Mouse (Mus musculus) thymus, postnatal 4 days (tissue): ENCODE results near the gene E2f6.

Experiments
- DNase-seq: peaks from one replicate; pipeline ENCODE4 v3.0.0; 2021

E2f6 gene

DNA sequence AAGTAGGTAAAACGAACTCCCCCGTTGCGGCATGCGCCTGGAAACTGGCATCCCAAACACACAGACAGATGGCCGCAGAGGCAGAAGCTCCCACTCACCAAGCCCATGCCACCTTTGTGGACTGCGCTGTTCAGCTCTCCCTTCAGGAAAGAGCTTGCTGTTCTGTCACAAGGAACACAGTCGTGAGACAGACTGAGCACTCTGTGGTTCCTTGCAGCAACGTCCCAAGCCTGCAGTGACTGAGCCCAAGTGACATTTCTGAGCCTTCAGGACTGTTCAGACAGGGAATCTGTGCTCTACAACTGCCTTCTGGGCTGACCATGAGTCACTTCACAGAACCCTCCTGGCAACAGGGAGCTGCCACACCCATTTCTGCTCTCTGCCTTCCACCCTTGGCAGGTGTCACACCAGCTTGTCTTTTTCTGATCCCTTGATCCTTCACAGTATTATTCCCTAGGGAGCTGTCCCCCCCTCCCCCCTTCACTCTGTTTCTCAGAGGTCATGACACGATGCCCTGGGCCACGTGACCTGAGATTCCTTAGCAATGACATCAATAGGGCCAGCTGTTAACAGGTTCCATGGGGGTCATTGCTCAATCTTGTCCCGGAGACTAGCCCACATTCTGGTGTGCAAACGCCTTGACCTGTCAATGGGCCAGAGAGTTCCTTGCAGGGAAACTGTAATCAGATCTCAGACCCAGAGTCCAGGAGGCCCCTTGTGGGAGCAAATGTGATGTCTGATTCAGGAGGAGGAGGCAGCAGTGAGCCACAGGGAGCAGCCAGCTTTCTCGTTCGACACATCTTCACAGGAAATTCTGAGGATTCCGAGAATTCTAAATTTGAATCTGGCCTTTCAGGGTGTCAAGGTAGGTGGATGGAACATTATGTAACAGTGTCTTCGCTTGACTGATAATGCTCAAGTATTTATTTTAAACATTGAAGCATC is 39.9 kb downstream of the E2f6 start:
- no peak for DNase-seq

DNA sequence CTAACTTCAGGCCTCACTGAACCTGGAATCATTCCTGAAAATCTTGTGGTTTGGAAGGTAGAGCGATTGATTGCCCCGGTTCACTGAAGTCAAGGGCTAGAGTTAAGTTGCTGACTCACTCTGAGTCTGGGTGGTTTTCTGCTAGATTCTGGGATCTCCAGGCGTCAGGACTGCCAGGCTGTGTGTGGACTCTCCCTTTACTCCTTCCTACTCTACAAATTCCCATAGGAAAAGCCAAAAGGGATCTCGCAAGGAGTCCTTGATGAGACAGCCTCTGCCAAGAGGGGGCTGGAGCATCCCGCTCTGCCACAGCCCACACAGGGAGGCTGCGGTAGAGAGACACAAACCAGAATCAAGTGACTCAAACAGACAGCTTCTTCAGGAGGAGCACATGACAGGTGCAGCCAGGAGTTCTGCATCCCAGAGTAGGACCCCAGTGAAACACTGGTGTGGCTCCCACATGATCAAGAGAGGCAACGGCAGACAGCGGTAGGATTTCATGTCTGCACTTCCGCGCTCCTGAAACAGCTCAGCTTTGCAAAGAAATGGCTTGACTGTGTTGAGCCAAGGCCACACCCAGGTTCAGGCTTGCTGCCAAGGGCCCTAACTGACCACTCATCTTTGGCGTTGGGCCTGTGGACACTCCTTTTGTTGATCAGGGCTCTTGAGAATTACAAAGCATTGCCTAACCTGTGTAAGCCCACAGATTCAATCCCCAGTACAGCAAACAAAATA is 42.8 kb downstream of the E2f6 start:
- no peak for DNase-seq

DNA sequence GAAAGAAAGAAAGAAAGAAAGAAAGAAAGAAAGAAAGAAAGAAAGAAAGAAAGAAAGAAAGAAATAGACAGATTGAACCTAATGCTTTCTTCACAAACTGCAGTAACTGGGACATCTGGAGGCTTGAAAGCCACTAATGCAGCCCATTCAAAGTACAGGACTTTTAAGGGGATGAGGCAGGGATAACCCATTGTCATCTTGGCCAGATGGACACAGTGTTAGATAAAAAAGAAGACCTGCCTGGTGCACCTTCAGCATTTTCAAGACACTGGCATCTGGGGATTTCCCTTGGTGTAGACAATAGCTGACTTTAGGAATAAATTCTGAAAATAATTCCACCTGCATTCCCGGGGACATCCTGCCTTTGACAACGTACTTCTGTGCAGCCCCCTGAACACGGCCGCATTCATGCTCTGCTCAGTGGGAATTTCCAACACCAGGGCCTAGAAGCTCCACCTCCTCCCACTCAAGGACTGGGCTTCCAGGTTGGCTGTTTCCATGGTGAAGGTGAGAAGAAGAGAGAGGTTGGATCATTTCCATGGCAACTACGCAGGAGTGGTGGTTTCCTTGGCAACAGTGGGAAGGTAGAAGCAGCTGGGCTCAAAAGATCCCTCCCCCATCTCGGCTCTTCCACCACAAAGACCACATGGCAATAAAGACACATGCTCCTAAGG is 45.0 kb downstream of the E2f6 start:
- no peak for DNase-seq

DNA sequence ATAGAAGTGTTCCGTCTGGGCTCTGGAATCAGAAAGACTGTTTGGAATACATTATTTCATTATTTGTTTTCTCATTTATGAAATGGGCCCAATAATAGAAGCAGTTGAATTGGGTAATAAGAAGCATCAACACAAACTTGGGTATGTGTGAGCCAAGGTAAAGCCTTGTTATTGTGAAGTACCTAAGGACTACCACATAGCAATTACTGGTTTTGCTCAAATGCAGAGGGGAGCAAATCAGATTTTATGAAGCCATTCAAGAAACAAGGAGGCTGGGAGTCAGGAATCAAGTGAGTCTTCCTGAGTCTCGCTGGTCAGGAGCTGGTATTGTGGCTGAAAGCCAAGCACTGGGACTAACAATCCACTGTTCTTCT is 45.5 kb downstream of the E2f6 start:
- DNase-seq = no peak

DNA sequence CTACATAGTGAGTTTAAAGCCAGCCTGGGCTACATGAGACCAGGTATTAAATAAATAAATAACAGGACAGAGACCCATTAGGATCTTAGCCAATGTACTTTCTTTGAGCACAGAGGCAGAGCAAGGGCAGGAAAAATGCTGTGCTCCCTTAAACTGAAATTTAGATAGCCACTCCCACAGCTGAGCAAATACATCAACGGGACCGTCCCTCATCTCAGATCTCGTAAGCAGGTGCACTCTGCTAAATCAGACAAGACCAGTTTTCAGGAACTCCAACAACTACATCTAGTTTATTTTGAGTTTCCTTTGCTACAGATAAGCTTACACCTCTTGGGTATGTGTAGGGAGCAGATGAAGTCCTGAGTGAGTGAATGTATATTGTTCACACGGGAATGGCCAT is 47.3 kb downstream of the E2f6 start:
- no peak for DNase-seq

DNA sequence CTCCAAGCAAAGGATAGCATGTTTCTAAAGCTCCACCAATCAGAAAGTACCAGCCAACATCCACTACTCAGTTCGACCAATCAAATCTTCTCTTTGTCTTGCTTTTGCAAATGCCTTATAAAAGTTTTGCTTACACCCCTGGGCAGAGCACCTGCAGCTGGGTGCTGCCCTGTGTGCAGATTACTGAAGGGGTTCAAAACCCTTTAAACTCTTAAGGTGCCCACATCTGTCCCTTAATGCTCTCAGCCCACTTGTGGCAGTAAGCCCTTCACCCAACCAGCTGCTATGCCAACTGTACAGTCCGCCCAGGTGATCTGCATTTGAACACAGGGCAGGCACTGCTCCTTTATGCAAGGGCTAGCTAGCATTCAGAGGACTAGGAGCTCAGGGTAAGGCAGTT is 49.0 kb downstream of the E2f6 start:
- no peak for DNase-seq

DNA sequence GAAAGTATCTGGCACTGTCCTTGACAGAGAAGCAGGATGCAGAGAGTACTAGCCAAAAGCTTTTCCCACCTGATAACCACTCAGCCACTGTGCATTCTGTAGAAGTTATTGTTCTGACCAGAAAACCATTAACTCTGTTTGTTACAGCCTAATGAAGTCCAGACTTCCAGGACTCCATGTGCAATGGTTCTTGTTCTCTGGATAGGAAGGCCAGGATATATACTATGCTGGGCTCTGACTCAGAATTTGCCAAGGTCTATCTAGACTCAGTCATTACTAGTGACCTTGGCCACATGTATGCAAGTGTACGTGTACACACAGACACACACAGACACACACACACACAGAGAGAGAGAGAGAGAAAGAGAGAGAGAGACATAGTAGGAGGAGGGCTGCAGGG is 49.8 kb downstream of the E2f6 start:
- no peak for DNase-seq

DNA sequence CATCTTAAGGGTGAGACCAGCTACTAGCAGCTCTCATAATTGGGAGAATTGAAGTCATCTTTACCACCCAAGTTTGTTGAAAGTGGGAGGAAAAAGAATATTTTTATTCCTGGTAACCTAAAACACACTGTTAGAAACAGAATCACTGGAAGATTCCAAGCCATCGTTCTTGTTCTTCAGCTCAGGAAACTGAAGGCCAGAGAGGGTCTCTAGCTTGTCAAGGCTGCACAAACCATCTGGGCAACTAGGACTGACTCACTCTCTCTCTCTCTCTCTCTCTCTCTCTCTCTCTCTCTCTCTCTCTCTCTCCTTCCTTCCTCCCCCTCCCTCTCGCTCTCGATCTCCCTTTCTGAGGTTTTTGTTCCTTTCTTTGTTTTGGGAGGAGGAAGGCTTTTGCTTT is 50.2 kb downstream of the E2f6 start:
- no peak for DNase-seq

DNA sequence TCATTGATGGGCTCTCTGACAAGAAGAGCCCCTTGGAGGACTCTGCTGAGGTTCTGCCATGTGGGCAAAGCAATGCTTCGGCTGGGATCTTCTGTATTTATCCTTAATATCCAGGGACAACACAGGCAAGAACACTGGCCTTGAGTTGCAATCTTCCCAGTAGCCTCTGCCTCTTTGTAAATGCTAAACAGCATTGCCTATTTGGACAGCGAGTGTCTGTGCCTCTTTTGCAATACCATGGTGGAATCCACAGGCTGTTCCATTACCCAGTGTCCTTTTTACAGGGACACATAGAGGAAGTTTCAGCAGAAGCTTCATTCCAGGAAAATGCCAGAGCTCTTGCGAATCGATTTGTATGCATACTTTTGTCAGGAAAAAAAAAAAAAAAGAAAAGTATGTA is 53.7 kb downstream of the E2f6 start:
- no peak for DNase-seq

DNA sequence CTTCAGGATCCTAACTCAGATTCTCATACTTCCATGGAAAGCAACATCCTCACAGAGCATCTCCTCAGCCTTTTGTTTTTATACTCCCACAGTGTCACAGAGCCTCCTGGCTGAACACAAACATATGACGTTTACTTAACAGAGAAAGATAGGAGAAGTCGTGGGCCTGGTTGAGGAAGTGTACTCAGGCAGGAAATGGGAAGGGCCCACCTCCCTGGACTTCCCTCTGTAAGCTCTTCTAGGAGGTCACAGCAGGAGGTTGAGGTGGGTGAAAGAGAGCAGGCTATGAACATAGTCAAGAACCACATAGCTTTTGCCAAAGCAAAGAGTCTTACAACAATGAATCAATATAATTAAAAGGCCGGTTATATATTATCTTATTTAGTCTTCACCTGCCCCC is 55.1 kb downstream of the E2f6 start:
- DNase-seq = no peak

DNA sequence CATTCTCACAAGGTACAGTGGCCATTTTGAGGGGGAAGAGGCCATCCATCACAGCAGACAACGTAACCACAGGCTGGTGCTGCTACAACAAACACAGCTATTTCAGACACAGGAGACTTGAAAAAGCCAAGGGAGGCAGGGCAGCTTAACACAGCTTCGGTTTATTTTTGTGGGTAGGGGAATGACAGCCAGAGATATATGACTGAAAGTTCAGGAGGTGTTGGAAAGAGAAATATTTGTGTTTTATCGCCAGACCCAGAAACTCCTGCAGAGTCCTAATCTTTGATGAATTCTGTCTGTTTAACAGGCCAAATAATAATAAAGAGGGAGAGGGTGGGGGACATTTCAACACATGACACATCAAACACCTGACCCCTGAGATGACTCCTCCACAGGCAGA is 55.7 kb downstream of the E2f6 start:
- no peak for DNase-seq

DNA sequence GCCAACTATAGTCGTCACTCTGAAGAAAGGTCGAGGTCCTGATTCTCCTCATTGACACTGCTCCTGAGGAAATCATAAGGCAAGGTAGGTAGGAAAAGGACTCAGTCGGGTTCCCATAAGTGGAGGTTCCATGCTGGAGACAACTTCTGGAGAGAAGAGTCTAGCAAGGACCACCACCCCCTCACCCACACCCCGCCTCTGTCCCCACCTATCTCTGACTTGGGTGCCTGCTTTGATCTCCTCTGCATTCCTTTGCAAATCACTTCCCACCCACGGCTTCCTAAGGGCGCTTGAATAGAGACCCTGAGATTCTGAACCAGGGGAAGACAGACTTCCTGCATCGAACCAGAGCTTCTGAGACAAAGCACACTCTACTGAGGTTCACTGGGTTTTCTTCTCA is 56.5 kb downstream of the E2f6 start:
- no peak for DNase-seq

DNA sequence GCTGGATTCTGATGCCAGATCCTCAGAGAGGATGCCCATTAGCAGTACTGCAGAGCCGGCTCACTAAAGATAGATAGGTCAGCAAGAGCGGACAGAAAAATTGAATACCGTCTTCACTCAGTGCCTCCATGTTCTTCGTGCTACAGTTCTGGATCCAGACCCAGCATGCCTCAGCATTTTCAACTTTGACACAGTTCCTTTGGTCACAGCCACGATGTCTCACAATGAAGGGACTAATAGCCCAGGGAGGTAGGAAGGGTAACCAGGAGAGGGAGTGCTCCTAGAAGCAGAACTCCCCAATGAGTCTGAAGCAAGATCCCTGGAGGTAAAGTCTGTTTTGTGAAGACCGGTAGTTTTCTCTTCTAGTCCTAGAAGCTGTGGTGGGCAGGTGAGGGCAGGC is 57.9 kb downstream of the E2f6 start:
- no peak for DNase-seq

DNA sequence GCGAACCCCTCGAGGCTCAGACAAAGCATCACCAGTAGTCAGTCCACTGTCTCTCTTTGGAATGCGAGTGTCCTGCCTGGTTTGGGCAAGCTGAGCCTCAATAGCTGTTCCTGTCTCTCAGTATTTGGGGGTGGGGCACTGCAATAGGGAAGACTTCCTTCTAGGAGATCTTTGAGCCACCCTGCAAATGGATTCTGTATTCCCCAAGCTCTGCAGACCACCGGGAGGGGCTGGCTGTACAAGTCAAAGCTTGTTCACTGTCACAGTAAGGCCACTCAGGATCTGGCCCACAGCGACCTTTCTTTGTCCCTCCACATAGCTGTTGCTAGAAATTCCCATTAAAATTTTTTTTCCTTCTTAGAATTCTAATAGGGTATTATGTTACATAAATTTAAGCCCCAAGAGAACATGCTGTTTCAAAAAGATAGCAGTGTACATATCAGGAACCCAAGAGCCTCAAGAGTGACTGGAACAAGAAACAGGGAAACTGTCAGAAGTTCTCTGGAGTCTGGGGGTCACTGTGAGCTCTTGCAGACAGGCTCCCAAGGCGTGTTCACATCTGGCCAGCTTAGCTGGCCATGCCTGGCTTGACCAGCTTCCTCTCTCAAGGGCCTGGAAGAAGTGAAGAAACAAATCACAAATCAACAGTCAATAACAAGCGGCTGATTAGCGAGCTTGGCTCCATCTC is 58.5 kb downstream of the E2f6 start:
- no peak for DNase-seq

DNA sequence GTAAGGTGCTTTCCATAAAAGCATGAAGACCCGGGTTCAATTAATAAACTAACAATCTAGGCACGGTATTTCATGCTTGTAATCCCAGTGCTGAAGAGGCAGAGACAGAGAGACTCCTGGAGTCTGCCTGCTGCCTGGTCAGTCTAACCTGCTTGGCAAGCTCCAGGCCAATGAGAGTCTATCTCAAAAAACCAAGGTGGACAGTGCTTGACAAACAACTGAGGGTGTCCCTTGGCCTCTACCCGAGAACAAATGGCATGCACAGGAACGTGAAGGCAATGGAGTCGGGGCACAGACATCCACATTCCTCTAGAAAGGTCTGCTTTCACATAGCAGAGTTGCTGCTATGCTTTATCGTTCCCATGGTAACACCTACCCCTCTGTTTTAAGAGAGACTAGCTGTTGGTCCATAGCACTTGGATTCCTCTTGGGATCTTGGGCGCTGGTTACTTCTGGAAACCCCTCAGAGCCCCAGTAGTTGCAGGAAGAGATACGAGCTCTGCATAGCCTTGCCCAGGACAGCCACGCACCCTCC is 59.2 kb downstream of the E2f6 start:
- no peak for DNase-seq

DNA sequence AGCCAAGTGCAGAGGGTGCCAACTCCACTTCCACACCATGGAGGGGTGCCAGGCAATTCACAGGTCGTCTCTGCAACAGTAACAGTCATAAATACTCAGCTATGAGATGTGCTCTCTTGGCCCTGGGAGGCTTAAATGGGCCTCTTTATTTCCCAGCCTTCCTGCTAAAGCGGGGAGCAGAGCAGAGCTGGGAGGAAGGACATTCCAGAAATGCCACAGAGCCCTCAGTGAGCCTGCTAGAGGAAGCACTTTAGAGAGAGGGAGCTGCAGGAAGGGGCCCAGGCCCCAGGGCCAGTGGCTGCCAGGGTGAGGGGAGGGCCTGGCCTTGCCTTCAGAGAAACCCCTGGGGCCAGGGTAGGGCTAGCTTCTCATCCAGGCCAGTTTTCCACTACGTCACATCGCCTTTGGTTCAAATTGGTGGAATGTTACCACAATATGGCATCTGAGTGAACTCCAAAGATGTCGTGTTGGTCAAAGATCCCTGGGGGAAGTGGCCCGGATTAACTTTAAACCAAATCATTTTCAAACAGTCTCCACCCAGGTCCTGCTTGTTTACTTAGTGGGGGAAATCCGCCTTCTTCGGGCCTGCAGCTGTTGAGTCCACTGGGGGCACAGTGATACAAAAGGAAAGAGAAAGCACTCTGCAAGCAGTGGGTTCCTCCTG is 59.8 kb downstream of the E2f6 start:
- no peak for DNase-seq

DNA sequence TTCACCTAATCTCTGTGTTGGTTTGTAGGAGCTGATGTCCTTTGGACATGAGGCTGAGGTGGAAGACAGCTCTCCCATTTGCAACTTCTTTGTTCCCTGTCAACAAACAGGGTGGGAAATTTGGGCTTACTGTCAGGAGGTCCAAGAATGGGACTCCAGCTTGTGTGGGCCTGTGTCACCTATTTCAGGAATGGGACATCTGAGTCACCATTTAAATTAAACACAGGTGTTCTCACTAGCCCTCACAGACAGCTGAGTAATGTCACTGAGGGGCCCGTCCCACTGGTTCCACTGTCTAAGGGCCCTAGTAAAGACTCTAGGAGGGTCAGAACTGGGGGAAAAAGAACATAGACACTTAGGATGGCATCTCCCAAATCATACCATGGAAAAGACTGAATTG is 61.2 kb downstream of the E2f6 start:
- DNase-seq = no peak

DNA sequence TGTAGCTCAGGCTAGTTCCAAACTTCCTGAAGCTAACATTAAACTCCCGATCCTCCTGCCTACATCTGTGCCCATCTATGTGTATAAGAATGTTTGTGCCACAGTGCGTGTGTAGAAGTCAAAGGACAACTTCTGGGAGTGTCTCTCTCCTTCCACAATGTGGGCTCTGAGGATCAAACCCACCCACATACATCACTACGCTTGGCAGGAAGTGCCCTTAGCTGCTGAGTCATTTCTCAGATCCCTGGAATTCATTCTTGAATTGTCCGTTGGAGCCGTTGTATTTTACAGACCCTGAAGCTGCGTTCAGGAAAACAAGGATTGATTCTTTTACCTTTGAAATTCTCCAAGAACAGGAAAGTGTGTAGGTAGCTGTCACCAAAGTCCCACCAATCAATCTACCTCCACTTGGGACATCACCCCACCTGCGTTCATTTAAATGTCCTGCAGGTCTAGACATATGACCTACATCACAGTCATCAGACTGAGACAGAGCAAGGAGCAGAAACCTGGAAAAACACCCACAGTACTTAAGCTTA is 62.2 kb downstream of the E2f6 start:
- no peak for DNase-seq

DNA sequence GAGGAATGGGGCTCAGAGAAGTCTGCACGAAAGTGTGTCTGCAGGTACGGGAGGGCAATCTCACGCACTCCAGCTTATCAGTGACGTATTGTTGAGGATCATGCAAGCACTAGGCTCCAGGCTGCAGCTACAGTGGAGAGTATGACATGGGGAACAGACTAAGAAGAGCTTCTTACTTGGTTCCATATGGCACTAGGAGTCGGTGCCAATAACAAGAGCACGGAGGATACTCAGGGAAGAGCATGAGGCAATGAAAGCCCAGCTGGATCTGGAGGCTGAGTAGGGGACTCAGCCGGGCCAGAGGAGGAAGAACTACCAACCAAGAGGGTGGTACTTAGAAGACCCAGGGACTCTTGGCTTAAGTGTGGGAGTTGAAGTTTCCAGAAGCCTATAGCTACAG is 62.8 kb downstream of the E2f6 start:
- DNase-seq = no peak

DNA sequence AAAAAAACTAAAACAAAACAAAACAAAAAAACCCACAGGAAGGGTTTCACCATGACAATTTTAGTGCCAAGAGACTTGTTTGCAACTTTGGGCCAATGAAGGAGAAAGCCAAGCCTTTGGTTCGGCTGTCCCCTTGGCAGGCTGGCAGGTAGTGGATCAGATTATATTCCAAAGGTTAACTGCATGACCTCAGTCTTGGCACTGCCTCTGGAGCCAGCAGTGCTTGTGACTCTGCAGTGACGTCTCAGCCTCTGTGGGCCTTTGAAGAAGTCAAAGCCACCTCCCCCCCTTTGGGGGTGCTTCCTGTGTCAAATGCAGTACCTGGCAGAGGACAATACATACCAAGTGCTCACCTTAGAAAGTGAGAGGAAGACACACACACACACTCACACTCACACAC is 63.3 kb downstream of the E2f6 start:
- DNase-seq = peak; percentile 66

DNA sequence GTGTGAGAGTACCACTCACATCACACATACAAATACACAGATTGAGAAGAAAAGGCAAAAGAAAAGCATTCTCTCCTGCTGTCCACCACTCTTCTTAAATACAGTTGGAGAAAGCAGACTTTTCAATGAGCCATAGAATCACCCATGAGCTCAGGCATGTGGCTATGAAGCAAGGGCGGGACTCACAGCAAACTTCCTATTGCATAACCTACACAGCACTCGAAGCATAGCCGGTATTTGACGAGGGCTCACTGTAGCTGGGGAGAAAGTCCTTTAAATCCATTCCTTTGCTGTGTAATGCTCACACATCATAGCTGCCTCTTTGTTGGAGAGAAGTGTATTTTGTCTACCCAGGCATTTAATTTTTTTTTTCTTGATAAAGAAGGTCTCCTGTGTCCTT is 64.5 kb downstream of the E2f6 start:
- DNase-seq = no peak

DNA sequence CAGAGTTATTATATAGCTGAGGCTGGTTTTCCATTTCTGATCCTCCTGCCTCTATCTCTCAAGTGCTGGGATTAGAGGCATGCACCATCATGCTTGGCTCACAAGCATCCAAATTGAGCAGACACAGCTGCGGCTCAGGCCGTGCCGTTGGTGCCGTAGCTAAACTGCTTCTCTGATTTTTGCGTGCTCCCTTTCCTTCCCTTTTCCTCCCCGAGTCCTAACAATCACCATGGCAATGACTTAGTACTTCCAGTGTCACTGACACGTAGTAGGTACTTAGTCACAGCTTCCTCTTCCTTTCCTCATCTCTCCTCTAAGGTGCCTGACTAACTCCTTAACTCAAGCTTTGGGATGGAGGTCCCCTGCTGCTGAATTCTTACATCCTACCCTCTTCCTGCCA is 64.9 kb downstream of the E2f6 start:
- no peak for DNase-seq
